In the genomic region with DNA sequence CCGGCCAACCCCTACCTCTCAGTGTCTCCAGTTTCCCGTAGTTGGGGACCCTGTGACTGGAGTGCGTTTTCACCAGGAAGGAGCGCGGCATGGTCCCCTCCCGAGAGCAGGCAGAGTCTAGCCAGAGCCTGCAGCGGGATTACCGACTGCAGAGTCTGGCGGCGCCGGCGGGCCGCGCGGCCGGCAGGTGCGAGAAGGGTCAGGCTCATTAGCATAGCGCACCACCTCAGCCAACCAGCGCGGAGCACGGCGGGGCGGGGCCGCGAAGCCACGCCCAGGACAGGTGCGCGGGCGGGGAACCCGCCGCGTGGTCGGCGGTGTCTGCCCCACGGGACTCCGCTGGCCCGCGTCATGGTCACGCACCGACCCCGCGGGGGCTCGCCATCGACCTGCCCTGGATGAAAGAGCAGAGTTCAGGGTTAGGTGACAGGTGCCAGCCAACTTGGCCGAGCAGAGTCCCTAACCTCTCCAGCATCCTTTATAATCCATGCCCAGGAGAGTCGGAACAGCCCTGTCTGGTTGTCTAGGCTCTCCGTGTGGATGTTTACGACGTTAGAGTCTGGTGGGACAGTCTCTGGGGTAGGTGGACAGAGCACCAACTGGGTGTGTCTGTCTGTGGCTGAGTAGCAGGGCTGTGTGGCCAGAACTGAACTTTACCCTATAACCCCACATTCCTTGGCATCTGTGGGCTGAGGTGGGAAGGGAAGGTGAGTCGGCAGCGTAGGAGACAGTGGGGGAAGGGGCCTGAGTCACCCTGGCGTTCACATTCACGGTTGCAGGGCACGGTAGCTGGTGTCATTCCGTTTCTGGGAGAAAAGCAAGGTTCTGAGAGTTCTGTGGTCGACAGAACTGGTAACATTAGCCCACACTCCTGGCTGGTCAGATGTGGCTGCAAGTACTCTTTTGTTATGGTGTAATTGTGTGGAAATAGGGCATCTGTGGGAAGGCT, we compare ENCODE assay signal across 8 mouse cellular contexts. TPM values are rescaled to one million over a fixed set of nuclear protein-coding genes. Genes with fewer than 3 reads are reported as not detected.
A peak's percentile ranks its signal among the peaks of the same experiment; 100 is the strongest.
DNase-seq lines count a peak whose midpoint lies in the region; TF ChIP-seq lines count a peak whose summit lies in the region.

TSS of gene Snai3 (minus strand) at position 210 of the 949 bp plus-strand sequence.

- H3K27ac ChIP-seq in heart, adult 2 months: peak within 1 kb of the TSS; percentile 23; the same call in 1 of the 2 replicates

- peak; percentile 62; the same call in 1 of the 2 replicates for TF ChIP-seq POLR2A in heart, adult 2 months (IDR thresholded peaks at IDR 0.05; ENCODE audit: insufficient read depth, low read depth, low read length)

- WGBS in heart, adult 2 months: 5% methylated on average over 56 of the region's 56 CpGs

- no peaks in the 10 kb centered on the region for H3K27me3 ChIP-seq in heart, adult 2 months (ENCODE audit: control insufficient read depth, insufficient read depth, low read length)

- peak; percentile 95 for DNase-seq in heart, adult 11 months
- no peak for DNase-seq in heart, adult 8-10 months (ENCODE audit: low spot score)
- DNase-seq in cerebellum, postnatal 36 days: peak; percentile 60 to 70
- peak; percentile 51 to 74 for DNase-seq in heart, adult 2 months
- peak; percentile 86 for DNase-seq in kidney, adult 9 months
- peak; percentile 65 for DNase-seq in lung, postnatal 10 days
- peak; percentile 77 for DNase-seq in retina, postnatal 1 day
- no peak for DNase-seq in right cerebral cortex, postnatal 14 days

- intact Hi-C loops in heart, adult 2 months (cut with DNase I): no loop called here

- peak within 1 kb of the TSS; percentile 69 for H3K9ac ChIP-seq in heart, adult 2 months (ENCODE audit: low read depth, low read length)

- peaks cover 4% of the 10 kb centered on the region; the same call in 1 of the 2 replicates for H3K4me1 ChIP-seq in heart, adult 2 months (ENCODE audit: control insufficient read depth, insufficient read depth, low read length)

- H3K79me2 ChIP-seq in heart, adult 2 months (replicated peaks; ENCODE audit: control insufficient read depth, insufficient read depth, low read length): no peaks in the 10 kb centered on the region

- TF ChIP-seq CTCF in heart, adult 2 months (IDR thresholded peaks at IDR 0.05): no peak

- TF ChIP-seq EP300 in heart, adult 2 months (IDR thresholded peaks at IDR 0.05; ENCODE audit: insufficient read depth, low read depth, low read length): no peak

- no peaks in the 10 kb centered on the region for H3K36me3 ChIP-seq in heart, adult 2 months (ENCODE audit: control insufficient read depth, insufficient read depth, low read length)

- peak within 1 kb of the TSS; percentile 48 for H3K4me3 ChIP-seq in heart, adult 2 months

RNA-seq across cellular contexts. Expression of gene Snai3, which starts in this region (rescaled TPM):
- total RNA-seq in heart, adult 8-10 months (2022): 10 to 100 TPM in 2 of 4 experiments, 1 to 10 TPM in 2; 2.7 to 14.4 (median 8.2) TPM
- 1 to 10 TPM; 1.6 to 8.1 TPM for total RNA-seq in heart, adult 2 months (2021)
- polyA plus RNA-seq in heart, adult 2 months (2012; rRNA removed): 6.8 and 8.2 TPM in 2 replicates

Comparison
In these comparisons a context has a peak if more than half of its experiments do, and no peak if none do; other contexts are left out.
1. DNase-seq: peak in heart, adult 11 months (single experiment), cerebellum, postnatal 36 days (2 of 2), heart, adult 2 months (2 of 2), kidney, adult 9 months (single experiment), lung, postnatal 10 days (single experiment) and retina, postnatal 1 day (single experiment); none in heart, adult 8-10 months (single experiment) and right cerebral cortex, postnatal 14 days (single experiment).